Mouse (Mus musculus): Measurements from ENCODE around the gene Rap2a.

Rap2a gene

DNA sequence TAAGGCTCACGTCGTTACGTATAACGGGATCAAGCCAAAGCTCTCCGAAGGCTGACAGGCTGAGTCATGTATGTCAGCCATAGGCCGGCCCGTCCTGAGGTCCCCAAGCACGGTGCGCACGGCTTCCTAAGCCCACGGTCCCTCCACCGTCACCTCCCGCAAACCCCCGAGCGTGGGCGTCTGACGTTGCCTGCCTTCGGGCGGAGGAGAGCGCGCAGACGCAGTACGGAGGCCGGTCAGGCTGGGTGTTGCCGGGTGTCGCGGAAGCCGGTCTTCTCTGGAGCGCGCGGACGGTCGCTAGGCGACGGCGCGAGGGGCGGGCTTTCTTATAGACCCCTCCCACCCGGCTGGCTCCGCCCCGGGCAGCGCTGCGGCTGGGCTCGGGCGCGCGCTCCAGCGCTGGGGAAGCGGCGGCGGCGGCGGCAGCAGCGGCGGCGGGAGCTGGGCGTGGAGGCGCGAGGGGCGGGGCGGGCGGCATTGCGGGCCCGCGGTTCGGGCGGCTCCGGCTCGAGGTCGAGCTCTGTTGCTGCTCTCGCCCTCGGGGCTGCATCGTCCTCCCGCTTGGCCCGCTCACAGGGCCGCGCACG lies at the start of gene Rap2a:
TSS of gene Rap2a (plus strand) at position 463 of the 587 bp plus-strand sequence.
- DNase-seq, result peak; percentile 96 to 98

DNA sequence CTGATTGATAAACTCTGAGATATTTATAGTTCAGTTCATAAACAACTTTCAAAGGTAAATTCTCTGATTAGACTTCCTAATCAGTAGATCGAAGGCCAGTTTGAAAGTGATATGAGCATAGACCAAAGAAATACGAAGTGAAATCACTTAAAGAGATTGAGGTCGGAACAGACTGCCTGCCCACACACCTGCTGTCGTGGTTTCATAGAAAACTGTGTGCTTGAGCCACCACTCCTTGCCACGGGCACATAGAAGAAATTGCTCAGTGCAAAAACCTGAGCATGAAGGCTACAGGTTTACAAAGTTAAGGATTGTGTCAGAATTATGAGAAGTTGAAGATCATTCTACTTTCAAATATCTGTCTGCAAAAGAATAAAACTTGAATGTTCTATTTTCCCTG lies 49.7 kb upstream of the Rap2a start:
- no peak for DNase-seq

DNA sequence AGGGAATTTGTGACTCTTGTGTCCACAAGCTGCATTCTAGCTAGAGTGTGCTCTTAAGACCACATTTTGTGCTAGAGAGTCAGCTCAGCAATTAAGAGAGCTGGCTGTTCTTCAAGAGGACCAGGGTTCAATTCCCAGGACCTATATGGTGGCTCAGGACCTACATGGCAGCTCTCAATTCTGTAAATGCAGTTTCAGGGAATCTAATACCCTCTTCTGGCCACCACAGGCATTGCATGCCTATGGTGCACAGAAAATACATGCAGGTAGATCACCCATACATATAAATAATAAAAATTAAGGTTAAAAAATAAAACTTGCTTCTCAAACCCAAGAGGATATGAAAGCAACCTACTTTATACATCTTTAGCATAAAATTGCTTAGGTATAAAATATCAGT lies 45.5 kb upstream of the Rap2a start:
- peak; percentile 17 to 29 for DNase-seq

- no peak for DNase-seq
Observed at GRCm38 (mm10) chr14:120433931-120434398, 44.3 kb upstream of the Rap2a start.

- no peak for DNase-seq
Observed at GRCm38 (mm10) chr14:120434831-120435230, 43.4 kb upstream of the Rap2a start.

- no peak for DNase-seq
Observed at GRCm38 (mm10) chr14:120440716-120441115, 37.5 kb upstream of the Rap2a start.

DNA sequence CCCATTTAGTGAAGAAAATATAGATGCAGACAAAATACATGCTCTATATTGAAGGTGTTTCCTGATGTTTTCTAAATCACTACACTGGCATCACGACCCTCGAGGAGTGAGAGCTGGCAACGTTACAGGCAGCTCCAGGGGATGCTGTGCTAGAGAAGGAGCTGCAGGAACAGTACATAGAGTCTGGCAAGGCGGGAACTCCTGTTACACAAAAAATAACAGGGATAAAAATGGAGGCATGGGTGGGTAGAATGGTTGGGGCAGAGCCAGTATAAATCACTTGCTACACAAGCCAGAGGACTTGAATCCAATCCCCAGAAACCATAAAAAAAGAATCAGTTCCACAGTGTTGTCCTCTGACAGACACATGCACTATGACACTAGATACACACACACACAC lies 37.0 kb upstream of the Rap2a start:
- no peak for DNase-seq

- DNase-seq, result no peak
Observed at GRCm38 (mm10) chr14:120441836-120442235, 36.4 kb upstream of the Rap2a start.

DNA sequence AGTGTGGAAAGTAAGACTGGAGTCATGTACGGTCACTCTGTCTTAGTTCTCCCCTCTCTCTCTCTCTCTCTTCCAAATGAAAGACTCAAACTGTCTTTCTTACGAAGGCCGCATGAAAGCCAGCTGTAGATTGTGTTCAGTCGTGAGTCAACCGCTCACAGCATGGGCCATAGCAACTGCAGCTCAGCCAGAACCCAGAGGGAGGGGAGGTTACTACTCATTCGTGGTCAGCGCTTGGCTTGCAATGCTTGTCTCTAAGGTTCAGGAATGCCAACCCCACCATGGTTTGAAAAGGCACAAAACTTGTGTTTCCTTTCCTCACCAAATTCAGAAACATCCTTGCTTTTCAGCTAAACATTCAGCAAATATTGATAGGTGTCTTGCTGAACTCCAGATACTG lies 24.0 kb upstream of the Rap2a start:
- no peak for DNase-seq

DNA sequence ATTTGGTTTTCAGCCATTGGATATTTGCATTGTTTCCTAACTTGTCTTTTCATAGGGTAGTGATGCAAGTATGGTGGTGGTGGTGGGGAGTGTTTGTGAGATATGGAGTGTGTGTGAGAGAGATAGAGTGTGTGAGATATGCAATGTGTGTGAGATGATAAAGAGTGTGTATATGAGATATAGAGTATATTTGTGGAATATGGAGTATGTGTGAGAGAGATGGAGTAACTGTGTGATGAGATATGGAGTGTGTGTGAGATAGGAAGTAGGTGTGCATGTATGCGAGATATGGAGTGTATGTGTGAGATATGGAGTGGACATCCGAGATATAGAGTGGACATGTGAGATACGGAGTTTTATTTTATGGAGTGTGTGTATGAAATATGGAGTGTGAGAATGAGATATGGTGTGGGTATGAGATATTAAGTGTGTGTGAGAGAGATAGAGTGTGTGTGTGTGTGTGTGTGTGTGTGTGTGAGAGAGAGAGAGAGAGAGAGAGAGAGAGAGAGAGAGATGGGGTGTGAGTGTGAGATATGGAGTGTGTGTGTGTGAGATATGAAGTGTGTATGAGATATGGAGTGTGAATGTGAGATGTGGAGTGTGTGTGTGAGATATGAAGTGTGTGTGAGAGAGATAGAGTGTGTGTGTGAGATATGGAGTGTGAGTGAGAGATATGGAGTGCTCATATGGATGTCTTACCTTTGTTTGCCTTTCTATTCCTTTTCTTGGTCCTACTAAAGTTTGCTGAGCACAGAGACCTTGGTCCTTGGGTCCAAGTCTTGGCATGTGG lies 14.1 kb upstream of the Rap2a start:
- no peak for DNase-seq

- no peak for DNase-seq
Observed at GRCm38 (mm10) chr14:120466816-120467215, 11.4 kb upstream of the Rap2a start.

- peak in 1 of 2 experiments; percentile 15 for DNase-seq
Observed at GRCm38 (mm10) chr14:120469126-120469790, 9.0 kb upstream of the Rap2a start.

GRCm38 (mm10) chr14:120476186-120476697 lies 2.0 kb upstream of the Rap2a start:
- no peak for DNase-seq

GRCm38 (mm10) chr14:120477288-120477981 lies 809 bp upstream of the Rap2a start:
- DNase-seq, result peak; percentile 99

DNA sequence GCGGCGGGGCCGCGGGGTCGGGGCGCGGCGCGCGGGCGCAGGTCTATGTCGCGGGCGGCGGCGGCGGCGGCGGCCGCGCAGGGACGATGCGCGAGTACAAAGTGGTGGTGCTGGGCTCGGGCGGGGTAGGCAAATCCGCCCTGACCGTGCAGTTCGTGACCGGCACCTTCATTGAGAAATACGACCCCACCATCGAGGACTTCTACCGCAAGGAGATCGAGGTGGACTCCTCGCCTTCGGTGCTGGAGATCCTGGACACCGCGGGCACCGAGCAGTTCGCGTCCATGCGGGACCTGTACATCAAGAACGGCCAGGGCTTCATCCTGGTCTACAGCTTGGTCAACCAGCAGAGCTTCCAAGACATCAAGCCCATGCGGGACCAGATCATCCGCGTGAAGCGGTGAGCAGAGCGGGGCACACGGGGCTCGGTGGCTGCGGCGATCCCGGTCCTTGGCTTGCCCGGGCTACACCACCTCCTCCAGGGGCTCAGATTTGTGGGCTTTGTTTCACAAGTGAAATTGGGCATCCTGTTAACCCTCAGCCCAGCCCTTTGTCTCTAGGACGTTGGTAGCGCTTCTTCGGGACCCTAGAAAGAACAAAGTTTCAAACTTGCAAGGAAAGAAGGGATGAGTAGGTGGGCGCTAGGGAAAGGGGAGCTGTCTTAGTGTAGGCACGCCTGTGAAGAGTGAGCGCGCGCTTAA lies 547 bp downstream of the Rap2a start:
- DNase-seq, result no peak

GRCm38 (mm10) chr14:120480341-120480900 lies 2.2 kb downstream of the Rap2a start:
- no peak for DNase-seq

DNA sequence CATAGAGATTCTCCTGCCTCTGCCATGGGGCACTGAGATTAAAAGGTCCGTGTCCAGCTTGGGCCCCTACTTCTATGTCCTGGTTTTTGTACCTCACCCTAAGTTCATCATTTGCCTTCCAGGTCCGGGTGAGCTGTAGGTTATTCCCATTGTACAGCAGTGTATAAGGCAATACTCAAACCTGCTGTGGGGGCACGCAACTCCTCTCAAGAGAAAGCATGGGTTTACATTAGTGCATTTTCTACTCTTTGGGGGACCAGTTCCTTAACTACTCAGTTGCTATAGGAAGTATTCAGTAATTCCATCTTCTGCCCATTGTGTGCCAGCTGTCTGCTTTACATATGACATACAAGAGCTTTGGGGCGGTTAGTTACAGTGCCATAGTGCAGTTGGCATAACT lies 2.7 kb downstream of the Rap2a start:
- no peak for DNase-seq

- no peak for DNase-seq
Observed at GRCm38 (mm10) chr14:120484561-120484960, 6.3 kb downstream of the Rap2a start.

DNA sequence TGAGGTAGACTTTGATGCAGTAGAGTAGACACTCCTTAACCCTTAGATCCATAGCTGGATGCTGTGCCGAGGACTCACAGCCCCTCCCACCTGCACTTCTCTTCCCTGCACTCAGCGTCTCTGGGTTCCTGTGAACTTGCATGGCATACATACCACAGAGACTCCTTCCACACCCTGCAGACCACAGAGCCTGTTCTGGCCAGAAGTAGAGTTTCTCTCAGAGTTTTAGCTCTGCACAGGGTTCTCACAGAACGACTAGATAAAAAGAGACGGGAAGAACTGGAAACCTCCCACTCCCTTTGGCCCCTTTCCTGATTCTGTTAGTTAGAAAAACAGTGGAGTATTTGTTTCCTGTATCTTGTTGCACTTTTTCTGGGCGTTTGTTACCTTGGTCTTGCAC lies 18.0 kb downstream of the Rap2a start:
- DNase-seq, result no peak

- no peak for DNase-seq
Observed at GRCm38 (mm10) chr14:120496827-120497226, 18.6 kb downstream of the Rap2a start.

- no peak for DNase-seq
Observed at GRCm38 (mm10) chr14:120499096-120499495, 20.9 kb downstream of the Rap2a start.

DNA sequence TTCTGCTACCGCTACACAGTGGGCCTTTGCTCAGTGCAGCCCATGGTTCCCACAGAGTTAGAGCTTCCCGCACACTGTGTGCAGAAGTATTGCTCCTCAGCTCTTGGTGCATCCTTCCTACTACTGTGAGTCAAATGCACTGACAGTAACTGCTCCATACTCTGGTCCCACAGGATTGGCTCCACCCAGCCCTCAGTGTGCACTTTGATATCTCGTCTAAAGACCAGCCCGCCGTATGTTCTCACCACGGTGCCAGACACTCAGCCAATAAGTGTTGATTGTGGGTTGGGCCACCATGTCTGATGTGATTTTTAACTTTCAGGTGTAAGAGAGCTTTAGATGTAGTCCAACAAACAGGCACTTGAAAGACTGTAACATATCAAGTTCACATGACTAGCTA lies 21.4 kb downstream of the Rap2a start:
- DNase-seq, result no peak
